Mouse (Mus musculus) bone marrow macrophage, adult 2 months (primary cell): ENCODE data around the gene Stk39.

Source experiments
- CTCF ChIP-seq: IDR thresholded peaks from 2 replicates; pipeline ENCODE4 v1.5.1; 2012; ENCODE audit warnings: low read depth, mild to moderate bottlenecking, low read length, moderate library complexity
- POLR2A ChIP-seq: IDR thresholded peaks from 2 replicates; pipeline ENCODE4 v1.6.1; 2012; ENCODE audit warnings: mild to moderate bottlenecking, low read depth, low read length, borderline replicate concordance

- TF ChIP-seq POLR2A: no peak
- no peak for TF ChIP-seq CTCF
Observed at GRCm38 (mm10) chr2:68442113-68442717, 29.9 kb downstream of the Stk39 start.
